Comparison of ENCODE assay signal across 26 mouse cellular contexts in genomic region chr15:83338908-83339307, GRCm38 (mm10). TPM values are rescaled to one million over a fixed set of nuclear protein-coding genes. Genes with fewer than 3 reads are reported as not detected.
A peak's percentile ranks its signal among the peaks of the same experiment; 100 is the strongest.
DNase-seq lines count a peak whose midpoint lies in the region; ATAC-seq and TF ChIP-seq lines count a peak whose summit lies in the region.
"Had no signal": no experiment of that assay in that cellular context is flagged by ENCODE, and none has a peak within 500 bp of the region (broad histone marks: within the 10 kb centered on the region; RNA-seq: fewer than 3 reads in every experiment).

No protein-coding gene starts in this region.

- DNase-seq in kidney, postnatal 0 days (ENCODE audit: low spot score): no peak
- no peak for DNase-seq in kidney, adult 11 months
- no peak for DNase-seq in stomach, postnatal 0 days (ENCODE audit: low spot score)
- DNase-seq in hindbrain, postnatal 0 days (ENCODE audit: low spot score): no peak
- DNase-seq: adrenal gland, adult 2 months; adrenal gland, postnatal 36 days; B cell, adult 2 months; cerebellum, adult 2 months; cerebellum, postnatal 14 days; gastrocnemius, postnatal 10 days; layer of hippocampus, adult 9-11 months; liver, postnatal 0 days; retina, postnatal 1 day; right cerebral cortex, postnatal 14 days; spleen, adult 18-20 months had no signal

- H3K4me1 ChIP-seq in kidney, postnatal 0 days (replicated peaks; ENCODE audit: insufficient read depth, low read length): no peaks in the 10 kb centered on the region
- no peaks in the 10 kb centered on the region for H3K4me1 ChIP-seq in intestine, embryonic 15.5 days (replicated peaks)
- H3K4me1 ChIP-seq in intestine, postnatal 0 days (replicated peaks; ENCODE audit: control insufficient read depth, insufficient read depth, low read length): no peaks in the 10 kb centered on the region; the same call in 1 of the 2 replicates
- H3K4me1 ChIP-seq in stomach, postnatal 0 days (replicated peaks; ENCODE audit: control insufficient read depth, insufficient read depth): no peaks in the 10 kb centered on the region
- no peaks in the 10 kb centered on the region for H3K4me1 ChIP-seq in hindbrain, postnatal 0 days (ENCODE audit: insufficient read depth, low read length)
- H3K4me1 ChIP-seq: embryonic facial prominence, embryonic 15.5 days; forebrain, embryonic 12.5 days; limb, embryonic 12.5 days; midbrain, embryonic 13.5 days had no signal

- peak; percentile 33; the same call in 1 of the 2 replicates for ATAC-seq in kidney, postnatal 0 days (replicated peaks; ENCODE audit: low FRiP score, low read depth)
- ATAC-seq in intestine, embryonic 15.5 days: peak; percentile 54
- ATAC-seq in intestine, postnatal 0 days: peak; percentile 40
- ATAC-seq in stomach, postnatal 0 days (ENCODE audit: low FRiP score, low TSS enrichment): no peak
- ATAC-seq in hindbrain, postnatal 0 days: no peak
- ATAC-seq: activated CD4-positive, CD25-positive, alpha-beta regulatory T cell, adult 4 months; hindbrain, embryonic 16.5 days; liver, postnatal 0 days; midbrain, embryonic 13.5 days had no signal

- TF ChIP-seq CTCF in kidney, postnatal 0 days (IDR thresholded peaks at IDR 0.05; ENCODE audit: low read depth): no peak
- no peak for TF ChIP-seq CTCF in intestine, postnatal 0 days (IDR thresholded peaks at IDR 0.05; ENCODE audit: low read depth)
- TF ChIP-seq CTCF in stomach, postnatal 0 days (IDR thresholded peaks at IDR 0.05; ENCODE audit: low read depth): no peak
- TF ChIP-seq CTCF in hindbrain, postnatal 0 days (IDR thresholded peaks at IDR 0.05; ENCODE audit: low read depth): no peak

- H3K9me3 ChIP-seq in kidney, postnatal 0 days (replicated peaks; ENCODE audit: low read length): no peaks in the 10 kb centered on the region
- no peaks in the 10 kb centered on the region for H3K9me3 ChIP-seq in intestine, embryonic 15.5 days
- H3K9me3 ChIP-seq in intestine, postnatal 0 days (ENCODE audit: control insufficient read depth): no peaks in the 10 kb centered on the region
- no peaks in the 10 kb centered on the region for H3K9me3 ChIP-seq in stomach, postnatal 0 days (ENCODE audit: control insufficient read depth, low read length)
- H3K9me3 ChIP-seq in hindbrain, postnatal 0 days (ENCODE audit: low read length): no peaks in the 10 kb centered on the region
- H3K9me3 ChIP-seq: embryonic facial prominence, embryonic 10.5 days; embryonic facial prominence, embryonic 15.5 days; forebrain, embryonic 12.5 days; heart, embryonic 15.5 days; limb, embryonic 12.5 days; midbrain, embryonic 13.5 days had no signal

- H3K27me3 ChIP-seq in kidney, postnatal 0 days (ENCODE audit: insufficient read depth, low read length): no peaks in the 10 kb centered on the region
- no peaks in the 10 kb centered on the region for H3K27me3 ChIP-seq in intestine, embryonic 15.5 days (replicated peaks)
- no peaks in the 10 kb centered on the region for H3K27me3 ChIP-seq in intestine, postnatal 0 days (replicated peaks; ENCODE audit: control insufficient read depth, insufficient read depth, low read length)
- H3K27me3 ChIP-seq in stomach, postnatal 0 days (ENCODE audit: control insufficient read depth, insufficient read depth, low read length): no peaks in the 10 kb centered on the region
- H3K27me3 ChIP-seq in hindbrain, postnatal 0 days (ENCODE audit: insufficient read depth, low read length): no peaks in the 10 kb centered on the region
- H3K27me3 ChIP-seq: embryonic facial prominence, embryonic 15.5 days; forebrain, embryonic 12.5 days; heart, embryonic 15.5 days; limb, embryonic 12.5 days; midbrain, embryonic 13.5 days had no signal

- H3K4me3 ChIP-seq in kidney, postnatal 0 days (replicated peaks; ENCODE audit: low read depth, low read length): no peak overlapping the region
- no peak overlapping the region for H3K4me3 ChIP-seq in intestine, embryonic 15.5 days (replicated peaks)
- no peak overlapping the region for H3K4me3 ChIP-seq in intestine, postnatal 0 days (ENCODE audit: low read depth, low read length)
- H3K4me3 ChIP-seq in stomach, postnatal 0 days (ENCODE audit: low read depth, low read length): no peak overlapping the region
- no peak overlapping the region for H3K4me3 ChIP-seq in hindbrain, postnatal 0 days (ENCODE audit: low read length)
- H3K4me3 ChIP-seq: embryonic facial prominence, embryonic 10.5 days; embryonic facial prominence, embryonic 15.5 days; forebrain, embryonic 12.5 days; heart, embryonic 15.5 days; limb, embryonic 12.5 days; midbrain, embryonic 13.5 days had no signal

- H3K36me3 ChIP-seq in kidney, postnatal 0 days (ENCODE audit: insufficient read depth, low read length): peaks cover 22% of the 10 kb centered on the region; the same call in 1 of the 2 replicates
- peaks cover 23% of the 10 kb centered on the region for H3K36me3 ChIP-seq in intestine, embryonic 15.5 days
- H3K36me3 ChIP-seq in intestine, postnatal 0 days (ENCODE audit: control insufficient read depth, insufficient read depth): peaks cover 67% of the 10 kb centered on the region
- peaks cover 25% of the 10 kb centered on the region for H3K36me3 ChIP-seq in stomach, postnatal 0 days (ENCODE audit: control insufficient read depth, insufficient read depth, low read length)
- H3K36me3 ChIP-seq in hindbrain, postnatal 0 days (ENCODE audit: insufficient read depth, low read length): peaks cover 23% of the 10 kb centered on the region

- no peak overlapping the region for H3K9ac ChIP-seq in kidney, postnatal 0 days (ENCODE audit: low read depth, low read length)
- no peak overlapping the region for H3K9ac ChIP-seq in intestine, embryonic 15.5 days
- no peak overlapping the region for H3K9ac ChIP-seq in intestine, postnatal 0 days (ENCODE audit: low read depth, low read length)
- H3K9ac ChIP-seq in stomach, postnatal 0 days (ENCODE audit: low read length): no peak overlapping the region
- no peak overlapping the region for H3K9ac ChIP-seq in hindbrain, postnatal 0 days (replicated peaks; ENCODE audit: low read length)
- H3K9ac ChIP-seq: embryonic facial prominence, embryonic 15.5 days; forebrain, embryonic 12.5 days; heart, embryonic 15.5 days; limb, embryonic 12.5 days; liver, postnatal 0 days; midbrain, embryonic 13.5 days had no signal

- no peak overlapping the region for H3K4me2 ChIP-seq in kidney, postnatal 0 days (ENCODE audit: low read length)
- no peak overlapping the region for H3K4me2 ChIP-seq in intestine, embryonic 15.5 days (replicated peaks)
- peak overlapping the region; percentile 21; the same call in 1 of the 2 replicates for H3K4me2 ChIP-seq in intestine, postnatal 0 days (replicated peaks; ENCODE audit: low read depth)
- no peak overlapping the region for H3K4me2 ChIP-seq in stomach, postnatal 0 days (replicated peaks; ENCODE audit: low read depth)
- no peak overlapping the region for H3K4me2 ChIP-seq in hindbrain, postnatal 0 days (ENCODE audit: low read depth, low read length)
- H3K4me2 ChIP-seq: embryonic facial prominence, embryonic 15.5 days; forebrain, embryonic 12.5 days; heart, embryonic 15.5 days; limb, embryonic 12.5 days; midbrain, embryonic 13.5 days had no signal

- no peak overlapping the region for H3K27ac ChIP-seq in kidney, postnatal 0 days
- peak overlapping the region; percentile 51; the same call in 1 of the 2 replicates for H3K27ac ChIP-seq in intestine, embryonic 15.5 days
- peak overlapping the region; percentile 74 for H3K27ac ChIP-seq in intestine, postnatal 0 days (ENCODE audit: low read depth, low read length)
- peak overlapping the region; percentile 53 for H3K27ac ChIP-seq in stomach, postnatal 0 days (replicated peaks)
- no peak overlapping the region for H3K27ac ChIP-seq in hindbrain, postnatal 0 days
- H3K27ac ChIP-seq: embryonic facial prominence, embryonic 10.5 days; embryonic facial prominence, embryonic 15.5 days; forebrain, embryonic 12.5 days; heart, embryonic 15.5 days; limb, embryonic 12.5 days; macrophage; midbrain, embryonic 13.5 days had no signal

- TF ChIP-seq EP300 in stomach, postnatal 0 days (optimal IDR thresholded peaks at IDR 0.05): no peak

- WGBS in kidney, postnatal 0 days: 77% methylated on average over 6 of the region's 6 CpGs
- 73% methylated on average over 6 of the region's 6 CpGs for WGBS in intestine, embryonic 15.5 days
- 45% methylated on average over 6 of the region's 6 CpGs for WGBS in intestine, postnatal 0 days
- 60% methylated on average over 6 of the region's 6 CpGs for WGBS in stomach, postnatal 0 days
- WGBS in hindbrain, postnatal 0 days: 92% methylated on average over 6 of the region's 6 CpGs

RNA-seq across cellular contexts. Expression of gene Arfgap3, which starts 11.1 kb away (rescaled TPM):
- polyA plus RNA-seq in kidney, postnatal 0 days (2015; fragmentation: Nextera tagmentation; extraction: Ambion mirVana): 36.2 and 40.9 TPM in 2 replicates
- 60.5 and 62.9 TPM in 2 replicates for polyA plus RNA-seq in intestine, embryonic 15.5 days (2015; fragmentation: Nextera tagmentation; extraction: Ambion mirVana)
- polyA plus RNA-seq in intestine, postnatal 0 days (2015; fragmentation: Nextera tagmentation; extraction: Ambion mirVana): 119 and 124 TPM in 2 replicates
- 57.0 and 60.3 TPM in 2 replicates for polyA plus RNA-seq in stomach, postnatal 0 days (2015; fragmentation: Nextera tagmentation; extraction: Ambion mirVana)
- total RNA-seq in hindbrain, postnatal 0 days (2014; rRNA removed): 49.6 and 59.3 TPM in 2 replicates
- polyA plus RNA-seq in hindbrain, postnatal 0 days (2015; fragmentation: Nextera tagmentation; extraction: Ambion mirVana): 31.0 and 33.4 TPM in 2 replicates

Comparison
In these comparisons a context has a peak if more than half of its experiments do, and no peak if none do; other contexts are left out.
1. ATAC-seq: peak in kidney, postnatal 0 days (single experiment), intestine, embryonic 15.5 days (single experiment) and intestine, postnatal 0 days (single experiment); none in stomach, postnatal 0 days (single experiment) and hindbrain, postnatal 0 days (single experiment).
2. H3K27ac ChIP-seq: peak in intestine, embryonic 15.5 days (single experiment), intestine, postnatal 0 days (single experiment) and stomach, postnatal 0 days (single experiment); none in kidney, postnatal 0 days (single experiment) and hindbrain, postnatal 0 days (single experiment).